Mouse (Mus musculus) left cerebral cortex, adult 18-20 months (tissue): ENCODE results near the gene Hsd11b2. TPM values are rescaled to one million over a fixed set of nuclear protein-coding genes. Genes with fewer than 3 reads are reported as not detected.

Experiments used
- DNase-seq, 2 experiments: peaks; one replicate each; pipeline ENCODE4 v3.0.0; 2021 to 2022; ENCODE audit warnings: low spot score in 2 of 2, mixed read lengths in 1 of 2
- long read RNA-seq, 2 experiments: library from polyadenylated mRNA; stranded (forward); transcript quantifications; one replicate each; pipeline ENCODE4 v2.0.0; 2021
- total RNA-seq, 2 experiments: library from RNA; stranded (reverse); gene quantifications; 2 replicates each; pipeline ENCODE4 v1.2.3; 2021

Gene Hsd11b2
- total RNA-seq, result not detected
- long read RNA-seq, experiment 1, result 0 reads
- long read RNA-seq, experiment 2, result 0 reads

- peak; percentile 18 to 50 for DNase-seq
These were observed at the start of gene Hsd11b2 for GRCm38 (mm10) chr8:105518436-105519313. Gene Hsd11b2 (plus strand): TSS chr8:105518755.

GRCm38 (mm10) chr8:105469041-105469695 is 49.4 kb upstream of the Hsd11b2 start:
- DNase-seq, result peak; percentile 34 to 50

- no peak for DNase-seq
These were observed 48.7 kb upstream of the Hsd11b2 start for GRCm38 (mm10) chr8:105469816-105470215.

GRCm38 (mm10) chr8:105470262-105470661 is 48.3 kb upstream of the Hsd11b2 start:
- no peak for DNase-seq

- DNase-seq, result no peak
These were observed 47.8 kb upstream of the Hsd11b2 start for GRCm38 (mm10) chr8:105470681-105471313.

- peak; percentile 74 to 78 for DNase-seq
These were observed 47.1 kb upstream of the Hsd11b2 start, which contains the start of gene Tppp3 for GRCm38 (mm10) chr8:105471314-105472015. Gene Tppp3 (minus strand): TSS chr8:105471526.

GRCm38 (mm10) chr8:105472414-105472932 is 46.1 kb upstream of the Hsd11b2 start:
- DNase-seq, result no peak

- DNase-seq, result no peak
These were observed 45.6 kb upstream of the Hsd11b2 start for GRCm38 (mm10) chr8:105472983-105473382.

- no peak for DNase-seq
These were observed 44.5 kb upstream of the Hsd11b2 start for GRCm38 (mm10) chr8:105473816-105474606.

- no peak for DNase-seq
These were observed 43.9 kb upstream of the Hsd11b2 start for GRCm38 (mm10) chr8:105474680-105475079.

- no peak for DNase-seq
These were observed 43.3 kb upstream of the Hsd11b2 start for GRCm38 (mm10) chr8:105475254-105475653.

- DNase-seq, result no peak
These were observed 42.8 kb upstream of the Hsd11b2 start for GRCm38 (mm10) chr8:105475742-105476141.

- no peak for DNase-seq
These were observed 42.4 kb upstream of the Hsd11b2 start for GRCm38 (mm10) chr8:105476161-105476560.

GRCm38 (mm10) chr8:105476628-105477413 is 41.7 kb upstream of the Hsd11b2 start:
- DNase-seq, result peak in 1 of 2 experiments; percentile 55

GRCm38 (mm10) chr8:105477792-105478191 is 40.8 kb upstream of the Hsd11b2 start:
- DNase-seq, result no peak

- no peak for DNase-seq
These were observed 37.5 kb upstream of the Hsd11b2 start for GRCm38 (mm10) chr8:105481013-105481412.

GRCm38 (mm10) chr8:105481453-105481852 is 37.1 kb upstream of the Hsd11b2 start:
- DNase-seq, result no peak

- DNase-seq, result no peak
These were observed 36.4 kb upstream of the Hsd11b2 start for GRCm38 (mm10) chr8:105482123-105482522.
